Mouse (Mus musculus) heart, embryonic 16.5 days (tissue): ENCODE data around the gene Lrrtm3. TPM values are rescaled to one million over a fixed set of nuclear protein-coding genes. Genes with fewer than 3 reads are reported as not detected.

Experiments
- ATAC-seq: fragments of 200-750 bp; cut with Nextera tagmentation; replicated peaks from 2 replicates; pipeline ENCODE4 v1.8.0; 2017; ENCODE audit warnings: moderate number of reproducible peaks; ENCODE audit not compliant: insufficient read depth, low FRiP score; ENCODE audit errors: extremely low read depth
- H3K27ac ChIP-seq: fragments of 300-500 bp; sonication (generic); 2 replicates; pipeline ENCODE4 v1.5.1; 2014; ENCODE audit warnings: mild to moderate bottlenecking, low read length, control low read depth, moderate library complexity
- H3K27me3 ChIP-seq: fragments of 300-500 bp; sonication (generic); 2 replicates; pipeline ENCODE4 v1.6.1; 2014; ENCODE audit warnings: low read length, mixed read lengths; ENCODE audit not compliant: control insufficient read depth, insufficient read depth
- H3K36me3 ChIP-seq: fragments of 300-500 bp; sonication (generic); 2 replicates; pipeline ENCODE4 v1.6.1; 2014; ENCODE audit not compliant: control insufficient read depth, insufficient read depth
- H3K4me1 ChIP-seq: fragments of 300-500 bp; sonication (generic); 2 replicates; pipeline ENCODE4 v1.6.1; 2014; ENCODE audit warnings: low read length, mixed read lengths; ENCODE audit not compliant: control insufficient read depth, insufficient read depth
- H3K4me2 ChIP-seq: fragments of 300-500 bp; sonication (generic); 2 replicates; pipeline ENCODE4 v1.6.1; 2014; ENCODE audit warnings: low read depth, mild to moderate bottlenecking, control low read depth, low read length
- H3K4me3 ChIP-seq: fragments of 300-500 bp; sonication (generic); 2 replicates; pipeline ENCODE4 v1.5.1; 2014; ENCODE audit warnings: mild to moderate bottlenecking, control low read depth, low read length
- H3K9ac ChIP-seq: fragments of 300-500 bp; sonication (generic); 2 replicates; pipeline ENCODE4 v1.6.1; 2014; ENCODE audit warnings: low read length, control low read depth
- H3K9me3 ChIP-seq: fragments of 300-500 bp; sonication (generic); replicated peaks from 2 replicates; pipeline ENCODE4 v1.6.1; 2016; ENCODE audit warnings: low read length; ENCODE audit not compliant: control insufficient read depth
- WGBS: fragments of 180-500 bp; shearing (Covaris S2); extraction: QIAGEN DNeasy Blood & Tissue Kit; methylation state at CpG from one replicate; pipeline ENCODE4 v1.1.7; 2014; 5-methylcytosine and 5-hydroxymethylcytosine counted together
- polyA plus RNA-seq: library from polyadenylated mRNA; unstranded; fragments of >200 nt; fragmentation: Nextera tagmentation; extraction: Ambion mirVana; gene quantifications from 2 replicates; pipeline ENCODE4 v1.2.1, GENCODE M21; 2015

Lrrtm3 gene
- polyA plus RNA-seq, 1 experiment from 2014 or later: 1.7 TPM

GRCm38 (mm10) chr10:64075944-64076343, 14.1 kb downstream of the Lrrtm3 start:
- no peak overlapping the region for H3K27ac ChIP-seq
- ATAC-seq: no peak

GRCm38 (mm10) chr10:64063704-64064103, 26.4 kb downstream of the Lrrtm3 start:
- 57% methylated on average over 9 of the region's 9 CpGs for WGBS
- H3K4me3 ChIP-seq: no peak overlapping the region
- no peak for ATAC-seq
- H3K9ac ChIP-seq: no peak overlapping the region
- peaks cover 2% of the 10 kb centered on the region; the same call in 1 of the 2 replicates for H3K4me1 ChIP-seq
- H3K27ac ChIP-seq: no peak overlapping the region
- no peaks in the 10 kb centered on the region for H3K36me3 ChIP-seq
- H3K4me2 ChIP-seq: no peak overlapping the region
- no peaks in the 10 kb centered on the region for H3K27me3 ChIP-seq
- H3K9me3 ChIP-seq: no peaks in the 10 kb centered on the region

More at GRCm38 (mm10) chr10:64075944-64076343, 14.1 kb downstream of the Lrrtm3 start:
- peak overlapping the region; percentile 42; the same call in 1 of the 2 replicates for H3K4me2 ChIP-seq
- no peak overlapping the region for H3K4me3 ChIP-seq
- H3K9me3 ChIP-seq: no peaks in the 10 kb centered on the region
- no peaks in the 10 kb centered on the region for H3K36me3 ChIP-seq
- H3K27me3 ChIP-seq: no peaks in the 10 kb centered on the region
- no peak overlapping the region for H3K9ac ChIP-seq
- WGBS: 36% methylated on average over 5 of the region's 5 CpGs
- H3K4me1 ChIP-seq: peaks cover 18% of the 10 kb centered on the region

GRCm38 (mm10) chr10:64049946-64050345, 40.1 kb downstream of the Lrrtm3 start:
- H3K4me3 ChIP-seq: no peak overlapping the region
- 86% methylated on average over 6 of the region's 6 CpGs for WGBS
- H3K27me3 ChIP-seq: no peaks in the 10 kb centered on the region
- no peak for ATAC-seq
- no peak overlapping the region for H3K4me2 ChIP-seq
- no peaks in the 10 kb centered on the region for H3K36me3 ChIP-seq
- H3K4me1 ChIP-seq: peaks cover 8% of the 10 kb centered on the region
- H3K9me3 ChIP-seq: no peaks in the 10 kb centered on the region
- no peak overlapping the region for H3K9ac ChIP-seq
- H3K27ac ChIP-seq: no peak overlapping the region

- WGBS: 35% methylated on average over 6 of the region's 6 CpGs
- Histone ChIP-seq H3K9me3 (no peaks in the 10 kb centered on the region), H3K4me3 (no peak overlapping the region), H3K4me1 (peaks cover 8% of the 10 kb centered on the region), H3K27ac (no peak overlapping the region), H3K9ac (no peak overlapping the region), H3K4me2 (no peak overlapping the region), H3K27me3 (no peaks in the 10 kb centered on the region), H3K36me3 (no peaks in the 10 kb centered on the region)
- ATAC-seq: peak; percentile 67; the same call in 1 of the 2 replicates
Measured at GRCm38 (mm10) chr10:64049151-64049550, 40.9 kb downstream of the Lrrtm3 start.

- ATAC-seq: no peak
- whole genome bisulfite sequencing: 84% methylated on average over 11 of the region's 11 CpGs
Measured at GRCm38 (mm10) chr10:64041892-64042291, 48.2 kb downstream of the Lrrtm3 start.

GRCm38 (mm10) chr10:64041218-64041617, 48.9 kb downstream of the Lrrtm3 start:
- Histone ChIP-seq H3K4me3 (no peak overlapping the region), H3K27me3 (no peaks in the 10 kb centered on the region), H3K4me1 (peaks cover 13% of the 10 kb centered on the region), H3K9ac (no peak overlapping the region), H3K27ac (no peak overlapping the region), H3K9me3 (no peaks in the 10 kb centered on the region), H3K36me3 (no peaks in the 10 kb centered on the region), H3K4me2 (no peak overlapping the region)
- no peak for ATAC-seq
- WGBS: 71% methylated on average over 7 of the region's 7 CpGs

More at GRCm38 (mm10) chr10:64041892-64042291, 48.2 kb downstream of the Lrrtm3 start:
- H3K4me3 ChIP-seq: no peak overlapping the region
- no peaks in the 10 kb centered on the region for H3K9me3 ChIP-seq
- no peak overlapping the region for H3K27ac ChIP-seq
- H3K36me3 ChIP-seq: no peaks in the 10 kb centered on the region
- H3K4me1 ChIP-seq: peaks cover 13% of the 10 kb centered on the region
- H3K9ac ChIP-seq: no peak overlapping the region
- no peak overlapping the region for H3K4me2 ChIP-seq
- no peaks in the 10 kb centered on the region for H3K27me3 ChIP-seq

GRCm38 (mm10) chr10:64039760-64040535, 50.1 kb downstream of the Lrrtm3 start:
- H3K9ac ChIP-seq: no peak overlapping the region
- no peak overlapping the region for H3K4me2 ChIP-seq
- H3K27me3 ChIP-seq: no peaks in the 10 kb centered on the region
- no peak for ATAC-seq
- peaks cover 13% of the 10 kb centered on the region for H3K4me1 ChIP-seq
- 66% methylated on average over 17 of the region's 17 CpGs for WGBS
- no peak overlapping the region for H3K27ac ChIP-seq
- no peaks in the 10 kb centered on the region for H3K36me3 ChIP-seq
- no peak overlapping the region for H3K4me3 ChIP-seq
- H3K9me3 ChIP-seq: no peaks in the 10 kb centered on the region

GRCm38 (mm10) chr10:64030901-64031300, 59.2 kb downstream of the Lrrtm3 start:
- no peaks in the 10 kb centered on the region for H3K4me1 ChIP-seq
- H3K4me2 ChIP-seq: no peak overlapping the region
- H3K9me3 ChIP-seq: no peaks in the 10 kb centered on the region
- H3K27me3 ChIP-seq: no peaks in the 10 kb centered on the region
- no peaks in the 10 kb centered on the region for H3K36me3 ChIP-seq
- no peak overlapping the region for H3K27ac ChIP-seq
- no peak overlapping the region for H3K9ac ChIP-seq
- no peak for ATAC-seq
- no peak overlapping the region for H3K4me3 ChIP-seq

GRCm38 (mm10) chr10:64023340-64023739, 66.7 kb downstream of the Lrrtm3 start:
- H3K4me2 ChIP-seq: no peak overlapping the region
- 68% methylated on average over 6 of the region's 6 CpGs for WGBS
- H3K27me3 ChIP-seq: no peaks in the 10 kb centered on the region
- no peak overlapping the region for H3K4me3 ChIP-seq
- no peak overlapping the region for H3K27ac ChIP-seq
- ATAC-seq: no peak
- H3K9me3 ChIP-seq: no peaks in the 10 kb centered on the region
- H3K4me1 ChIP-seq: peaks cover 10% of the 10 kb centered on the region
- no peak overlapping the region for H3K9ac ChIP-seq
- H3K36me3 ChIP-seq: no peaks in the 10 kb centered on the region
